Mouse (Mus musculus) embryo, embryonic 10 days (tissue): ENCODE data around the gene Prdm1.

Experiments used
- DNase-seq: peaks from one replicate; pipeline ENCODE4 v3.0.0-alpha.2; 2015; ENCODE audit warnings: low spot score

Prdm1 gene

DNA sequence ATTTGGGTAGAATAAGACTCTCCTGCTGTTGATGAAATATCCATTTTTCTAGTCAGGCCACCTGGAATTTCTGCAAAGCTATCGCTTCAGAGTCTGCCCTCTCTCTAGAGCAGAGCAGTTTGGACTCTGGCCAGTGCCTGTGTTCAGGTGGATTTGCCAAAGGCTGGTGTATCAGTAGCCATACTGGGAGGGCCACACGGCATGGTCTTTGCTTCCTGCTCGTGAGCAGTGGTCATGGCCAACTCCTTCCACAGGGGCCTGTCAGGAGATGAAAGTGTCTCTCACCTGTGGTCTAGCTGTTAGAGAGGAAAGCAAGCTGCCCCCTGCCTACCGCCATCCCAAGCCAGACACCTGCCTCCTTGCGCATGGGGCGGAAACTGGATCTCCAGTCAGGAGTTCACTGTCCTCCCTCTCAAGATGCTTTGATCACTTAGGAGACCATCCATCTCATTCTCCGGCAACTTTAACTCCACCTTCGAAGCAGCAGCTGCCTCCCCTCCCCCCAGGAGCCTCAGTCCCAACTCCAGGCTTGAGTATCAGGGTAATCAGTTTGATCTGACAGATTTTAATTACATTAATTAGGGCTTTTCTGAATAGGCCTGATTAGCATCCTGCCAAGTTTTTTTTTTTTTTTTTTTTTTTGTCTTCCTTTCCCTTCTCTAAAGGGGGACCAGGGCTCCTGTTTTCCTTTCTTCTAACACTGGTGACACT is 35.3 kb downstream of the Prdm1 start:
- no peak for DNase-seq

DNA sequence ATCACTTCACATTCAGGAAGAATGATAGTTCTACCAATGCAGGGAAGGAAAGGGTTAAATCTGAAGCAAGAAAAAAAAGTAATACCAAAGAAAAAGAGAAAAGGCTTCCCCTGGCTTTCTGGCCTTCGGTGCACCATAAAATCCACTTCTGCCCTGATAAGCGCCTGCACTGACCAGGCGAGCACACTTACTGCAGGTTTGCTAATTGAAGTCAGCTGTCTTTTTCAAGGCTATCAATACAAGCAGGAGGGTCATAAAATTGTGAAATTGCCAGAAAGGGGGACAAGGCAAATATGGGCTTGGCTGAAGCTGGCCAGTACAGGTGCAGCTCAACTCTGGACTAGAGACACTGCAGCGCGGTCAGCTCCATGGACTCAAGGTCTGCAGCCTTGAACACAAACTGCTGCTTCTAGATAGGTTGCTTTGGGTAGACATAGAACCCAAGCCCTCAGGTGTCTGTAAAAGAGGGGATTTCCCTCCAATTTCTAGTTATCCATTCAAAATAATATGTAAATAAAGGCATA is 37.3 kb downstream of the Prdm1 start:
- DNase-seq, result no peak

DNA sequence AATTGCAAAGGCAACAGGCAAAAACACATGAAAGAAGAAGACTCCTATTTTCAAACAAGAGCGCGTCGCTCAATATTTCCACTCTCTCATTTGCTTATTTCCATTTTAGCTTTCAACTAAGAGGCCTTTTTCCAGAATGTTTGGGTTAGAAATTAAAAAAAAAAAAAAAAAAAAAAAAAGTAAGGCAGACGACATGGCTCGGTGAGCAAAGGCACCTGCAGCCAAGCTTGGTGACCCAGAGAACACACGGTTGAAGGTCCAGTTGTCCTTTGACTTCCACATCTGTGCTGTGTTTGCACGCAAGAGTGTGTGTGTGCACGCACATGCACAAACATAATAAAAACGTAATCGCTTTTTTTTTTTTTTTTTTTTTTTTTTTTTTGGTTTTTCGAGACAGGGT is 41.2 kb downstream of the Prdm1 start:
- no peak for DNase-seq

DNA sequence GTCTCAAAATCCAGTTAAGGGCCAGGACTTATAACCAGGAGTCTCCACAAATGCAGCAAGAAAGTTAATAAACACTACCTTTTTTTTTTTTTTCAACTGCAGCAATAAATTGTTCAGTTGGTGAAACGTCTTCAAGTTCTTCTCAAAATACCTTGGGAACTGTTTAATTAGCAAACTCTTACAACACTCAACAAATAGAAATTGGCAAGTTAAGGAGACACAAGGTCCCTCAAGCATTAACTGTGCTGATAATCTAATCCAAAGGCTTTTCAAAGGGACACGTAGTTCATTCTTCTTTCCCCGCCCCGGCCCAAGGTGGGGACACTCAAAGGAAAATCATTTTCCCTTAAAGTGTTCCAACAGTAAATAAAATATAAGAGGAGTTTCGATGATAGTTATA is 44.2 kb downstream of the Prdm1 start:
- no peak for DNase-seq

DNA sequence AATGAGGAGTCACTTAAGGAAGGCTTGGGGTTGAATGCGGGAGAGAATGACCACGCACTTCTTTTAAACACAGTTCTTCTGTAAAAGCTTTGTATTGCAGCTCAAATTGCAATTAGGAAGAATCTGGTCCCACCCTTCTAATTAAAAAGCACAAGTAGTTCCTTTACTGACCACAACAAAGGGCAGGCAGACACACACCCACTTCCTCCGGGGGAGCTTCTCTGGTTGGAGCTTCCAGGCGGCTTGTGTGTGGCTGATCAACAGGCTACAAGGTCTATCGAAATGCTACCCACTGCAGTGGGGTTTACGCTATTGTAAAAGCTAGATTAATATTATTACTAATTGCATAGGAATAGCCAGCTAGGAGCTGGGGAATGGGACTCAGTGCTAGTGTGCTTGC is 45.2 kb downstream of the Prdm1 start:
- no peak for DNase-seq

DNA sequence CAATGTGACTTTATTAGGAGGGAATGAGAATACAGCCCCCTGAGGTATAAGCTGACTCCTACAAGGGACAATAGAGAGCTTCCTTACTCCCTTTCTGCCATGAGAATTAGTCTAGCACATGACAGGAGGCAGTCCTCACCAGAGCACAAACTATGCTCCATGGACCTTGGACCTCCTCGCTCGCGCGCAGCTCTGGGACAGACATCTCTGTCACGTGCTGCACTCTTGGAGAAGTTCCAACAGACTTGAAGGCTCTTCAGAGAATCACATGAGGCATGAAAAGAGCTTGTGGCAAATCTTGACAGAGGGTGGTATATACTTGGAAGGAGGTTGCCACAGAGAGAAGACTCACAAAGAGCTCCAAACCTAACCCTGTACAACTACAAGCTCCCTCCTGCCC is 46.9 kb downstream of the Prdm1 start:
- no peak for DNase-seq

DNA sequence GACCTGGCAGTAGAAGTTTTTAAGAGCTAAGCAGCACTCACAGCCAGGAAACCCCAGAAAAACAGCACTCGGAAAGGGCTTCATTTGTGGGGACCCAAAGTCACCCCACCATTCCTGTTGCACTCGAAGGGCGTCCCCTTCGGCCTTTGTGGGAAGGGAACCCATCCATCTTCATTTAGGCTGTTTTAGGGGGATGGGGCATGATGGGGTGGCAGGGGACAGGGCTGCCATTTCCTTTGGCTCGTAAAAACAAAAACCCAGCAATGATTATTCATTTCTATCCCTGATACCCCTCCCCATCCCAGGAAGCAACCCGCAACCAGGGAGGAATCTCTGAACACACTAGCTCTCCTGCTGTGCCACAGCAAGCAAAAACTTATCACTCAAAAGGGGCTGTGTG is 49.0 kb downstream of the Prdm1 start:
- no peak for DNase-seq

DNA sequence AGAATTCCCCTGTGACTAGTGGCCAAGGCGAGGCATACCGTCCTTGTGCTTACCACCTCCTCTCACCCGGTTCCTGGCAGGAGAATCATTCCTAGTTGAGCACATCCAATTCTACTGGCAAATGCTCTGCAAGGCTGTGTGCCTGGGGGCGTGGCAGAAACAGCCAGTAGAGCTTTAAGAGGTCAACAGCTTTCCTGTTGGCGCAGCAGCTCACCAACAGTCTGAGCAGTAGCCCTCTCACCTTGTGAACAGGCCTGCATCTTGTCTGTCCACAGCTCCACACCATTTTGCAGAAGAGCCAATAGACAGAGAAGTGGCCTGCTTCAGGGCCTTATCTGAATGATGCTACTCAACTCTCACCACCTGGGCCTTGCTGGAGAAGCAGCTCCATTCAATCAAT is 50.2 kb downstream of the Prdm1 start:
- DNase-seq, result no peak

DNA sequence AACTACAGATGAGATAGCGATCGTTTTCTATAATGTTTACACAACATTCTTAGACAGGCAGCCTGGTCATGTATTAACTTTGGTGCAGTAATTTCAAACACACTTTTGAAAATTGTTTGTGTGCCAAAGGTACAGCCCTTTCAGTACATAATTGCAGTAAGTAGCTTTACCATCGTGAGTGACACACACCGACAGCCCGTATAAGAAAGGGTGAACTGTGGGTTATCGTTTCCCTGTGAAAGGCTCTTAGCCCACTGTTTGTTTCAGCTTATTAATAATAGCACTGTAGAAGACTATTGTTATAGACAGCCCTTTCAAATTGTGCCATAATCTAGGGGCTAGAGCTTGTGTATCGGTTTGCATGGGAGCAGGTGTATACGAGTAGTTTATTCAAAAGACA is 51.1 kb downstream of the Prdm1 start:
- DNase-seq, result no peak

DNA sequence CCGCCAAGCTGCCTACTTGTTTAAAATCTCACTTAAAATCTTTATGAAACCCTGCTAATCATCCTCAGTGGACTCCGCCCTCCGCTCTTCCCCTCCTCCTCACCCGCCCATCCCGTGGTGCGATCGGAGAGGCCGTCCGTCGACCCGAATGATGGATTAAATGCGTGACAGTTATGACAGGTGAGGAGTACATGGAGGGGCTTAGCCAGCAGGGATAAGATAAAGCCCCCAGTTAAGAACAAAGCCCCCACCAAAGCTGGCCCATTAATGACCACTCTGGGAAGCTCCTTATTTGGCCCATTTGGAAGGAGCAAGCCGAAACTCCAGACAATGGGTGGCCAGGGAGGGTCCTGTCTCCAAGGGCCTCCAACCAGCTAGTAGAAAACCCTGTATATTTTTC is 51.8 kb downstream of the Prdm1 start:
- DNase-seq, result no peak

DNA sequence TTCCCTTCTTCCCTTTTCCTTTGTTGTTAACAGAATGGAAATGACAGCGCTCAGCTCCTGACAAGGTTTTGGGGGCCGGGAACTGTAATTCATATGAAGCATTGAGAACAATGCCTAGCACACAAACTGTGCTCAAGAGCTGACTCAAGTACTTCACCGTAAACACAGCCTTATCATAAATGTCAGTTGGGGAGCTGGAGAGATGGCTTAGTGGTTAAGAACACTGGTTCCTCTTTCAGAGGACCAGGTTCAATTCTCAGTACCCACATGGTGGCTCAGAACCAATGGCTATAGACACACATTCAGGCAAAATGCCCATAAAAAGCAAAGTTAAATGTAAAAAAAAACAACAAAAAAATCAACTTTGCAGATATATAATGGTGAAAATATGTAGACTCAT is 52.9 kb downstream of the Prdm1 start:
- no peak for DNase-seq

DNA sequence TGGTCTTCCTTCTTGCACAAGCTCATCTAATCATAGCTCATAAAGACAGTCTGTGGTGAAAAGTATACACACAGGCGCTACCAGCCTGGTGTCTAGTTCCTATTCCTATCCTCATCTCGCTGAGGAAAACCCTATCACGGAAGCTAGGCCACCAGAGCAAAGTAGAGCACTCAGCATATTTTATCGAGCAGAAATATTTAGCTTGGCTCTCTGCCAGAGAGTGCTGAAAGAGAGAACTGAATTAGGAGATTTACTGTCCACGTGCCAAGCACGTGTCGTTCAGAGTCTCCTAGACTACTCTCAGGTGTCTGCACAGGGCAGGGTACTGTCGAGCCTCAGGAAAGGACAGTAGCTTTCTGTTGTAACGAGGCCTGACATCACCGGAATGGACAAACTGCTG is 54.0 kb downstream of the Prdm1 start:
- no peak for DNase-seq

DNA sequence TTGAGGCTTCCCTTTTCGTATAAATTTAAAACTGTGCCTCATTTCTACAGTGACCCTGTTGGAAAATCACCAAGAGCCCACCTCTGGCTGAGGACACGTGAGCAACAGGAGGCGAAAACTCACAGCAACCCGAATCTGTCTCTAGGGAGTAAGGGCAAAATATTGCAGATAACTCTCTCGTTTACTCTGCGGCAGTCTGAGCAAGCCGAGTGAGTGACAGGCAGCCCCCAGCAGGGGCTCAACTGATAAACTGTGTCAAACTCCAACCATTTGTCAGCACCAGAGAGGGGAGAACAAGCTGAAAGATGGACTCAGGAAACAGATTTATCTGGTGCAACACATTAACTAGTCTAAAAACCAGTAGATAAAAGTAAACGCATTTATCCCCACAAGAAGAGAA is 62.7 kb downstream of the Prdm1 start:
- DNase-seq, result no peak

DNA sequence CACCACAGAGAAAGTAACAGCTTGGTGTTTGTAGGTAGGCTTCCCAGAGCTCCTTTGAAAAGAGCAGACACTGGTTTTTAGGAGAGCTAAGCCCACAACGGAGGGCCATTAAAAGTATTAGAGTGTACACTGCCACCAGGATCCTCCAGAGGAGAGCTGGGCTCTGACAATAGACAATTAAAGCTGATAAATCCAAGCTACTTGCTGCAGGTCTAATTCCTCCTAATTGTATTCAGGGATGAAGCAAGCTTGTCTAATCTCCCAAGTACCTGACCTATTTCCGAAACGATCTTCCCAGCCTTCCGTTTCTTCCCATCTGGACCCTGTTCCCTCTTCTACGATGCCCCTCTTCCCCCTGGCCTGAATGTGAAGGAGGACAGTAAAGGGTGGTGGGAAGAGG is 63.7 kb downstream of the Prdm1 start:
- no peak for DNase-seq

DNA sequence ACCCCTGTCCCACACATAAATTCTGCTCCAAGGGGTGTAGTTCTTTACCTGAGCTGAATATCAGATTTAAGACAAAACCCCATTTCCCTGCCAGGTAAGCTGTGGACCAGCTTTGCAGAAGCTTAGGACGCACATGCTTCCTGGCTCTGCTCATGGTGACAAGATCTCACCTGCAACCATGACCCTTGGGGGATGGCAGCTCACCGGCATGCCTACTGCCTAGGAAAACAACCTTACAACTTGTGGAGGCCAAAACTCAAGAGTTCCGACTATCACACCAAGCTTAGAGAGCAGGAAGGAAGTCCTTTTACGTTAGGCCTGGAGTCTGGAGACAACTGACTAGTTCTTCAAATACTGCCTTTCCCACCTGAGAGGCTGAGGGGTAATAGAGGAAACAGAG is 64.4 kb downstream of the Prdm1 start:
- DNase-seq, result no peak

DNA sequence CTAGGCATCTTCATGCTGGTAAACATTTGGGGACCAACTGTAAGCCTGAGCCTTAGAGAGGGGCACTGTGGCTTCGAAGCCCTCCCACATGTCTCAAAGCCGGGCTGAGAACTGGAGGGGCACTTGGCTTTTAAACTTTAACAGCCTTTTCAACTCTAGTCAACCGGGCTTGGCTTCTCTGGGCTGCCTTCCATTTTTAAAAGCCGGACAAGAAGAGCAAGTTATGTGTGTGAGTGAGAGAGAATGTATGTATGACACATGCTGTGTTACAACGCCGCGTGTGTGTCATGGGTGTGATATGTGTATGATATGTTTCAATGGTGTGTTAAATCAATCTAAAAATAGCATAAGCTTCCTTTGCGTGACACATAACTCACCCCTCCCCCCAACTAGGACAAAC is 66.0 kb downstream of the Prdm1 start:
- no peak for DNase-seq

DNA sequence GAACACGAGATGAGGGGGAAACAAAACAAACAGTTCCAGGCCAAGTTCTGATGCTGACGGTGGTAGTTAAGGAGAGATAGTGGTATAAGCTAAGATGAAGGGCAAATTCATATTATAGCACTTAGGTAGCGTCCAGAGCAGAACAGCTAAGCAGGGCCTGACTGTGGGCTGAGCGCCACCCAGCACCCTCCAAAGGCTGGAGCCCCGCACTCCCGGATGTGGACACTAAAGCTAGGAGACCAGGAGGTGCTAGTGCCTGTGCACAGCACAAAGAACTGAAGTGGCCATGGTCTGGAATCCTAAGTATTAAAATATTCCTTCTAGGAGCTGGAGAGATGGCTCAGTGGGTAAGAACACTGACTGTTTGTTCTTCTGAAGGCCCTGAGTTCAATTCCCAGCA is 67.2 kb downstream of the Prdm1 start:
- no peak for DNase-seq

DNA sequence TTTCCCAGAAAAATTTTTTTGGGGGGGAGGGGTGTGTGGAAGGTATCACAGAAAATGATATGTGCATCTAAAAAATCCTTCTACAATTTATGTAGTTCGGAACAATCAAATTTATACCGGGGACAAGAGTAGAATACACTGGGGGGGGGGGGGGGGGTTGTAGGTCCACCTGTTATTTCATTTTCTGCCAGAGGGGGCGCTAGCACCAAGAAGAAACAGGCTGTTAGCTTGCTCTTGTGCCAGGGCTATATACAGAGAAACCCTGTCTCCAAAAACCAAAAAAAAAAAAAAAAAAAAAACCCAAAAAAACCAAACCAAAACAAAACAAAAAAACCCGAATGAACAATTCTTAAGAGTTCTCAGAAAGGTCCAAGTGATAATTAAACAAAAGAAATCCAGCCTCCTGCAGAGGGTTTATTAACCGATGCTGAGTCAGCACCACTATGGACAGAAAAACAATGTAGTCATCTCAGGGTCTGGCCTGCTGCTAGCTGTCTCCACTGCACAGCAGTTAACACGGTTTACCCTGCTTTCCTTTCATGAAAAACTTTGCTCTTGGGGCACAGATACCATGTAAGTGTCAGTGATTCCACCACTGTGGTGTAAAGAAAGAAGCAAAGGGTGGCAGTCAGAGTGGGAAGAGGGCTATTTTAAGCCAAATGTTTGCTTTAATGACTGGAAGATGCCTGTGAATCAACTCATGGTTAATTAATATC is 68.0 kb downstream of the Prdm1 start:
- DNase-seq, result peak; percentile 51

DNA sequence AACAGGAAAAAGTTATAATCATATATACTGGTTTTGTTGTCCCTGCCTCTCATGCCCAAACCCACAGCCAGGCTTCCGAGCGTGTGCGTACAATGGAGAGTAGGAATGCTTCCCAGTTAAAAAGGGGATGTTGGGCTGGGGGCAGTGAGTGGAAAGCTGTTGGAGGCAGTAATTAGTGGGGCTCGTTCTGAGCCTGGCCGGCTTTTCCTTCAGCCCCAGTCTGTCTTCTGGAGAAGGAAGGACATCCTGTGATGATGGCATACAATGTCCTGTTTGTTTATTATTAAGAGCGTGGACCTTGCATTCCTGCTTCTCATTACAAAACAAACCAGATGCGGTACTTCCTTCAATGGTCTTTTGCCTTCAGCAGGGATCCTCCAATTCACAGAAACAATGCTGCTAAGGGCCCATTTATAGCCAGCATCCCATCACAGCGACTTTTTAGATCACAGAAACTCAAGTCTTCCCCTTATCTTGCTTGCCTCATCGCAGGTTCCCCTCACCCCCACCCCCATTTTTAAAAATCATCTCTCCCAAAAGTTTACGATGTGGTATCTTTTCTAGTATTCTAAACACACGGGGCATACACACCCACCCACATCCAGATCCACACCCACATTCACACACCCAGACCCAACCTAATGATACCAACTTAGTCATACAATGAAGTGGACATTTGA is 68.8 kb downstream of the Prdm1 start:
- DNase-seq, result peak; percentile 35

DNA sequence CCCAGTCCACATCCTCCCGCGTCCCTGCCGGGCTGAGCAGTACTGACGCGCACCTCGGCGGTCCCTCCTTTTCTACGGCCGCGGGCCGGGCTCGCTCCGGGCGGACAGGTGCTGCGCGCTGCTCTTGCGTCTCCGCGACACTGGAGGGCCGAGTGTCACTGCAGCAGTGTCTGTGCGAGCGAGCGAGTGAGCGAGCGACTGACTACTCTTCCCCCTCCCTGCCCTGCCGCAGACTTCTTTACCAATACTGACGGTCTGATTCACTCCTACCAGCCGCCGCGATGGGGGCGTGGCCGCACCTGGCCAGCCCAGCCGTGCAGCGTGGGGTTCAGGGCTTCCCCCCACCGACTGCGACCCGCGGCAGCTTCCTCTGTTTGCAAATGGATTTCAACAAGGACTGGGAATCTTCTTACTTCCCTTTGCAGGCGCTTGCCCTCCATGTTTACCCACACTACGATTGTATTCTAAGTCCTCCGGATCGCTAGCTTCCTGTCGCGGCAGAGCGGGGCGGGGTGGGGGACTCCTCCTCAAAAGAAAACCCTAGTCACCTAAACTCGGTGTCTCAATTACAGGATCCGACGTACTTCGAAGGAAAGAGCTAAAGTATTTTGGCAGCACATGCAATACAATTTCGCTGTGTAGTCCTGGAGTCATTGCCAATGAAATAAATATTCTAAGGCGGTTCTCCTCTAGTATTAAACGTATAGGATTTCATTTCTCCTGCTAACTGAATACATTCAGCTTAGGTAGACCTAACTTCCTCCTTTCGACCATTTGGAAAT is 69.6 kb downstream of the Prdm1 start:
- DNase-seq, result peak; percentile 83

DNA sequence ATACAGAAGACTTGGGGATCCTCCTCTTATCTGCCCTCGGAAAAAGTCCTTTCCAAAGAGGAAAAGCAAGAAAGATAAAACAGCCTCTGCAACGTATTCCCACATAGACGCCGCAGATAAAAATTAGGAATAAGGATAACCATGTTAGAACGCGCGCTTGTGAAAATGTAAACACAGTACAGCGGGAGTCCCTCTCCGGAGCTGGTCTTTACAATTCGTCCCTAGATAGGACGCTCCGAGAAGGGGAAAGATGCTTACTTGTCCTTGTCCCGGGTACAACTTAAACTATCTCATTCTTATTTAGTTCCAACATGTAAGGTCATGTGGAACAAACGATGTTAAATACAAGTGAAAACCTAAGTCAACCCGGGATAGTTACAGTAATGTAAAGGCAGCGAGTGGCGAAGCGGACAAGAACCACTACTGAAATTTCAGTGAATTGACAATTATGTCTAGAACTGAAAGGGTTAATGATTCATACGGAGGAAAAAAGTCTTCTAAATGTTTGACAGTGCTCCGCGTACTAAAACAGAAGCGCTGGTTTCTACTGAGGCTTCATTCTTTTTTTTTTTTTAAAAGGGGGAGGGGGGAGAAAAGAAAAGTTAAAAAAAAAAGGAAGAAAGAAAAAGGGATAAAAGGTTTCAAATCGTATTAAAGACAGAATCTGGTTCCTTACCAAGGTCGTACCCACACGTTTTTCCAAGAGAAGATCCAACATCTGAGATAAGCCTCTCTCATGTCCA is 70.3 kb downstream of the Prdm1 start:
- no peak for DNase-seq
